24 mouse cellular contexts compared by ENCODE assay signal in genomic region chr5:22556713-22557112, GRCm38 (mm10). TPM values are rescaled to one million over a fixed set of nuclear protein-coding genes. Genes with fewer than 3 reads are reported as not detected.
DNase-seq lines count a peak whose midpoint lies in the region; ATAC-seq lines count a peak whose summit lies in the region.
"Had no signal": no experiment of that assay in that cellular context is flagged by ENCODE, and none has a peak within 500 bp of the region (broad histone marks: within the 10 kb centered on the region; RNA-seq: fewer than 3 reads in every experiment).

No protein-coding gene starts in this region.

- no peak overlapping the region for H3K4me3 ChIP-seq in liver, embryonic 13.5 days (replicated peaks)
- H3K4me3 ChIP-seq in liver, embryonic 16.5 days (ENCODE audit: low read depth, low read length): no peak overlapping the region
- no peak overlapping the region for H3K4me3 ChIP-seq in limb, embryonic 10.5 days
- H3K4me3 ChIP-seq: embryonic facial prominence, embryonic 12.5 days; embryonic facial prominence, embryonic 15.5 days; heart, adult 2 months; heart, embryonic 10.5 days; hindbrain, embryonic 12.5 days; hindbrain, embryonic 15.5 days had no signal

- peak overlapping the region; percentile 65 for H3K9ac ChIP-seq in liver, embryonic 13.5 days
- H3K9ac ChIP-seq in liver, embryonic 16.5 days (ENCODE audit: low read depth, low read length): peak overlapping the region; percentile 46
- H3K9ac ChIP-seq: embryonic facial prominence, embryonic 12.5 days; embryonic facial prominence, embryonic 15.5 days; forebrain, postnatal 0 days; hindbrain, embryonic 12.5 days; hindbrain, embryonic 15.5 days had no signal

- peak overlapping the region; percentile 53 for H3K4me2 ChIP-seq in liver, embryonic 13.5 days
- peak overlapping the region; percentile 53 for H3K4me2 ChIP-seq in liver, embryonic 16.5 days (ENCODE audit: low read depth, low read length)
- H3K4me2 ChIP-seq: embryonic facial prominence, embryonic 12.5 days; embryonic facial prominence, embryonic 15.5 days; hindbrain, embryonic 12.5 days; hindbrain, embryonic 15.5 days had no signal

- ATAC-seq in erythroblast, adult 5-6 weeks (replicated peaks; ENCODE audit: low FRiP score, poor library complexity, severe bottlenecking): 0 out of 2 replicates have a peak, but pooled peaks have one; percentile 55
- ATAC-seq in liver, embryonic 13.5 days (ENCODE audit: low read depth): peak; percentile 69
- peak; percentile 54 for ATAC-seq in liver, embryonic 16.5 days (ENCODE audit: low read depth)
- ATAC-seq in inflammation-experienced regulatory T-cells, adult 6 months: no peak
- ATAC-seq: activated CD4-positive, CD25-positive, alpha-beta regulatory T cell, adult 4 months; forebrain, embryonic 14.5 days; forebrain, postnatal 0 days had no signal

- WGBS in liver, embryonic 13.5 days (ENCODE audit: insufficient replicate concordance): 58% methylated on average over 4 of the region's 4 CpGs
- WGBS in liver, embryonic 16.5 days (ENCODE audit: insufficient replicate concordance): 53% methylated on average over 4 of the region's 4 CpGs
- 90% methylated on average over 4 of the region's 4 CpGs for WGBS in limb, embryonic 10.5 days

- H3K9me3 ChIP-seq in liver, embryonic 13.5 days (replicated peaks): peaks cover 20% of the 10 kb centered on the region
- peaks cover 4% of the 10 kb centered on the region; the same call in 1 of the 2 replicates for H3K9me3 ChIP-seq in liver, embryonic 16.5 days (replicated peaks; ENCODE audit: control insufficient read depth, low read length)
- H3K9me3 ChIP-seq in limb, embryonic 10.5 days (replicated peaks): no peaks in the 10 kb centered on the region
- H3K9me3 ChIP-seq: embryonic facial prominence, embryonic 12.5 days; embryonic facial prominence, embryonic 15.5 days; heart, embryonic 10.5 days; hindbrain, embryonic 12.5 days; hindbrain, embryonic 15.5 days had no signal

- peaks cover 26% of the 10 kb centered on the region for H3K4me1 ChIP-seq in liver, embryonic 13.5 days (replicated peaks)
- H3K4me1 ChIP-seq in liver, embryonic 16.5 days (ENCODE audit: control insufficient read depth, low read depth, low read length): peaks cover 19% of the 10 kb centered on the region
- H3K4me1 ChIP-seq in limb, embryonic 10.5 days: no peaks in the 10 kb centered on the region
- H3K4me1 ChIP-seq: embryonic facial prominence, embryonic 12.5 days; embryonic facial prominence, embryonic 15.5 days; heart, embryonic 10.5 days; hindbrain, embryonic 12.5 days; hindbrain, embryonic 15.5 days had no signal

- no peaks in the 10 kb centered on the region for H3K27me3 ChIP-seq in liver, embryonic 13.5 days
- no peaks in the 10 kb centered on the region for H3K27me3 ChIP-seq in liver, embryonic 16.5 days (ENCODE audit: control insufficient read depth, insufficient read depth, low read depth, low read length)
- H3K27me3 ChIP-seq in limb, embryonic 10.5 days (ENCODE audit: low read depth, poor library complexity, severe bottlenecking): no peaks in the 10 kb centered on the region
- H3K27me3 ChIP-seq: embryonic facial prominence, embryonic 12.5 days; embryonic facial prominence, embryonic 15.5 days; hindbrain, embryonic 12.5 days; hindbrain, embryonic 15.5 days had no signal

- DNase-seq in liver: peak; percentile 72
- DNase-seq in liver, embryonic 13.5 days: no peak
- no peak for DNase-seq in layer of hippocampus, adult 9-11 months
- DNase-seq in limb, embryonic 10.5 days (ENCODE audit: low spot score): no peak
- no peak for DNase-seq in gastrocnemius, adult 18-20 months (ENCODE audit: low spot score)
- DNase-seq: adrenal gland, adult 8-10 months; adrenal gland, postnatal 25 days; cerebellum, adult 11-12 months; cerebellum, adult 9-10 months; cerebellum, postnatal 25 days; forebrain, postnatal 0 days; gastrocnemius, postnatal 10 days; gastrocnemius, postnatal 36 days; heart, adult 2 months had no signal

- peak overlapping the region; percentile 89 for H3K27ac ChIP-seq in liver, embryonic 13.5 days
- peak overlapping the region; percentile 94 for H3K27ac ChIP-seq in liver, embryonic 16.5 days (ENCODE audit: low read length)
- no peak overlapping the region for H3K27ac ChIP-seq in limb, embryonic 10.5 days
- H3K27ac ChIP-seq: embryonic facial prominence, embryonic 12.5 days; embryonic facial prominence, embryonic 15.5 days; heart, adult 2 months; heart, embryonic 10.5 days; hindbrain, embryonic 12.5 days; hindbrain, embryonic 15.5 days had no signal

- H3K36me3 ChIP-seq in liver, embryonic 13.5 days: peaks cover 9% of the 10 kb centered on the region; the same call in 1 of the 2 replicates
- no peaks in the 10 kb centered on the region for H3K36me3 ChIP-seq in liver, embryonic 16.5 days (ENCODE audit: control insufficient read depth, insufficient read depth)
- no peaks in the 10 kb centered on the region for H3K36me3 ChIP-seq in limb, embryonic 10.5 days
- H3K36me3 ChIP-seq: embryonic facial prominence, embryonic 12.5 days; heart, embryonic 10.5 days; hindbrain, embryonic 12.5 days; hindbrain, embryonic 15.5 days had no signal

RNA-seq across cellular contexts. Expression of gene Orc5, which starts 6.5 kb away (rescaled TPM):
- 13.0 and 19.2 TPM in 2 replicates for total RNA-seq in erythroblast, adult 5-6 weeks (2015; ENCODE audit: low replicate concordance)
- total RNA-seq in erythroblast, adult 5-6 weeks (2017; ENCODE audit: low replicate concordance): 13.5 and 21.0 TPM in 2 replicates
- polyA plus RNA-seq in liver, embryonic 13.5 days (2015; fragmentation: Nextera tagmentation; extraction: Ambion mirVana): 63.0 and 76.5 TPM in 2 replicates
- polyA plus RNA-seq in liver, embryonic 16.5 days (2015; fragmentation: Nextera tagmentation; extraction: Ambion mirVana): 47.1 and 49.8 TPM in 2 replicates
- 51.2 and 52.6 TPM in 2 replicates for polyA plus RNA-seq in limb, embryonic 10.5 days (2016; fragmentation: Nextera tagmentation; extraction: Ambion mirVana)
- 1 to 10 TPM; 7.4 to 8.3 TPM for total RNA-seq in gastrocnemius, adult 18-20 months (2021)
- 10 to 100 TPM; 46.4 to 53.6 (median 52.9) TPM for polyA plus RNA-seq in inflammation-experienced regulatory T-cells, adult 6 months (2017; shearing (Covaris generic))
